Mouse (Mus musculus): ENCODE data around the gene Gm10662. TPM values are rescaled to one million over a fixed set of nuclear protein-coding genes. Genes with fewer than 3 reads are reported as not detected.
"Not testable (repeated sequence)": the region's sequence is repeated elsewhere in the genome, so short reads cannot be mapped to it uniquely, and the experiment has no call there.

Gm10662 gene
- not detected in 2 replicates for total RNA-seq (2021)
- long read RNA-seq = 0 reads

GRCm38 (mm10) chr7:23144380-23144779, at the start of gene Gm10662:
TSS of gene Gm10662 (minus strand) at chr7:23144480.
- not testable (repeated sequence) for DNase-seq

- not testable (repeated sequence) for DNase-seq
Measured at GRCm38 (mm10) chr7:23163505-23163904, 19.2 kb upstream of the Gm10662 start.

Other genes starting within 250 kb of the Gm10662 start
- gene Gm4214, start 159.8 kb downstream of the Gm10662 start, total RNA-seq (2021) = not detected in 2 replicates
- gene Gm4216, start 124.6 kb downstream of the Gm10662 start, total RNA-seq (2021) = not detected in 2 replicates
- not detected in 2 replicates for gene Vmn1r163, start 88.9 kb downstream of the Gm10662 start, total RNA-seq (2021)
- not detected in 2 replicates for gene Gm8720, start 77.0 kb downstream of the Gm10662 start, total RNA-seq (2021)
- gene Vmn1r165, start 72.9 kb upstream of the Gm10662 start, total RNA-seq (2021) = not detected in 2 replicates
- not detected in 2 replicates for gene Vmn1r166, start 107.2 kb upstream of the Gm10662 start, total RNA-seq (2021)
- not detected in 2 replicates for gene Gm6902, start 134.4 kb upstream of the Gm10662 start, total RNA-seq (2021)
- not detected in 2 replicates for gene Nlrp4e, start 156.7 kb upstream of the Gm10662 start, total RNA-seq (2021)
- gene Nlrp5, start 241.4 kb upstream of the Gm10662 start, total RNA-seq (2021) = 0.15 and 0.24 TPM in 2 replicates

All from adrenal gland, postnatal 25 days (tissue).